Mouse (Mus musculus) yolk sac, embryonic 10.5 days (tissue): ENCODE measurements at regions not wholly inside any gene's neighbourhood (a gene's known extent, or its start where the extent isn't known, plus 50 kb on each side); places are given as distances from the start of the nearest gene placed in this dataset.
A peak's percentile ranks its signal among the peaks of the same experiment; 100 is the strongest.

Experiments used
- DNase-seq: peaks from one replicate; pipeline ENCODE4 v3.0.0-alpha.2; 2017; ENCODE audit warnings: low spot score

- no peak for DNase-seq
These were observed 152.9 kb upstream of the Zic3 start for GRCm38 (mm10) chrX:57869648-57870047.

GRCm38 (mm10) chrX:57916705-57917104 is 105.8 kb upstream of the Zic3 start:
- DNase-seq = peak; percentile 9

GRCm38 (mm10) chrX:57917441-57918145 is 104.9 kb upstream of the Zic3 start:
- no peak for DNase-seq

- DNase-seq = no peak
These were observed 104.1 kb upstream of the Zic3 start for GRCm38 (mm10) chrX:57918181-57919115.

GRCm38 (mm10) chrX:57919886-57920285 is 102.6 kb upstream of the Zic3 start:
- no peak for DNase-seq

- DNase-seq = no peak
These were observed 102.1 kb upstream of the Zic3 start for GRCm38 (mm10) chrX:57920376-57920775.

GRCm38 (mm10) chrX:57921294-57921693 is 101.2 kb upstream of the Zic3 start:
- DNase-seq = no peak

GRCm38 (mm10) chrX:57921821-57922449 is 100.6 kb upstream of the Zic3 start:
- DNase-seq = no peak

GRCm38 (mm10) chrX:57923836-57924235 is 98.7 kb upstream of the Zic3 start:
- DNase-seq = no peak

GRCm38 (mm10) chrX:57935621-57936020 is 86.9 kb upstream of the Zic3 start:
- DNase-seq = no peak

- DNase-seq = no peak
These were observed 84.2 kb upstream of the Zic3 start for GRCm38 (mm10) chrX:57938248-57938836.

- no peak for DNase-seq
These were observed 71.6 kb upstream of the Zic3 start for GRCm38 (mm10) chrX:57950896-57951295.

- DNase-seq = no peak
These were observed 71.2 kb upstream of the Zic3 start for GRCm38 (mm10) chrX:57951301-57951700.

- no peak for DNase-seq
These were observed 67.8 kb upstream of the Zic3 start for GRCm38 (mm10) chrX:57954594-57955185.
